Mouse (Mus musculus) cerebellum, postnatal 36 days (tissue): ENCODE measurements around the gene Irx3.
A peak's percentile ranks its signal among the peaks of the same experiment; 100 is the strongest.

Experiments
- DNase-seq, 2 experiments: peaks; one replicate each; pipeline ENCODE4 v3.0.0; 2021 to 2022; ENCODE audit warnings: mixed read lengths in 2 of 2

Gene Irx3

GRCm38 (mm10) chr8:91801839-91802238, at the start of gene Irx3:
TSS of gene Irx3 (minus strand) at chr8:91802067.
- DNase-seq = peak; percentile 66 to 73

GRCm38 (mm10) chr8:91851359-91851758, 49.5 kb upstream of the Irx3 start:
- no peak for DNase-seq

GRCm38 (mm10) chr8:91849984-91850383, 48.1 kb upstream of the Irx3 start:
- no peak for DNase-seq

- no peak for DNase-seq
Observed at GRCm38 (mm10) chr8:91849529-91849928, 47.7 kb upstream of the Irx3 start.

DNA sequence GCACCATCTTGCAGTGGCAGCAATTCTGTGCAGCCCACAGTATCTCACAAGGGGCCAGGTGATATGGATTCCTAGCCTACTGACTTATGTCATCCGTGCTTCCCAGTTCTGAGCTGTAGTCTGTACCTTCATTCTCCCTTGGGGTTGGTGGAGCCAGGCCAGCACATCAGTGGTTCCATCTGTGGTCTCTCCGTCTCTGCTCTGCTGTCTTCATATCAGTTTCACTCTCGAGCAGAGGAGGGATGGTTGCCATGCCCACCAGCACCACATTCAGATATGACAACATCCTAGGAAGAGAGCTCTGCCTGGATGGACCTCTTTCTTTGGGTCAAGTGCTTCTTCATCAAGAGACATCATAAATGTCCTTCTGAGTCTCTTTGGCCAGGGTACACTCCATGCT, 43.8 kb upstream of the Irx3 start:
- no peak for DNase-seq

- no peak for DNase-seq
Observed at GRCm38 (mm10) chr8:91837131-91837530, 35.3 kb upstream of the Irx3 start.

- DNase-seq = no peak
Observed at GRCm38 (mm10) chr8:91836685-91837084, 34.8 kb upstream of the Irx3 start.

- DNase-seq = no peak
Observed at GRCm38 (mm10) chr8:91827661-91828060, 25.8 kb upstream of the Irx3 start.

DNA sequence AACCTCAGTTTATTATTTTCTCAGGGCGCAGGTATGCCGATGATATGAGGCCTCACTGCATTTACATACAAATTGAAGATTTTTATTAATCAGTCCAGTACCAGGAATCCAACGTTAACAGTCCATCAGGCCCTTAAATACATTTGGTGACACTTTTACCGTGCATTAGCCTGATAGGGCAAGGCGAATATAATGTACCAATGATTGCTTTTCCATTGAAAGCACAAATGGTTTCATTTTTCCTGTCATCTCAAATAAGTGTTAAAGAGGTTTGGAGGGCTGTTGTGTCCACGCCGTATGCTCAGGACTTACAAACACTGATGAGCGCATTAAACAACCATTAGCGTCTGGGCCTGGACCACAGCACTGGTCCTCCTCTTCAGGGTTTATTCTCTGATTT, 25.3 kb upstream of the Irx3 start:
- no peak for DNase-seq

- no peak for DNase-seq
Observed at GRCm38 (mm10) chr8:91823357-91823756, 21.5 kb upstream of the Irx3 start.

- no peak for DNase-seq
Observed at GRCm38 (mm10) chr8:91822746-91823145, 20.9 kb upstream of the Irx3 start.

GRCm38 (mm10) chr8:91821976-91822375, 20.1 kb upstream of the Irx3 start:
- no peak for DNase-seq

- no peak for DNase-seq
Observed at GRCm38 (mm10) chr8:91819778-91820177, 17.9 kb upstream of the Irx3 start.

DNA sequence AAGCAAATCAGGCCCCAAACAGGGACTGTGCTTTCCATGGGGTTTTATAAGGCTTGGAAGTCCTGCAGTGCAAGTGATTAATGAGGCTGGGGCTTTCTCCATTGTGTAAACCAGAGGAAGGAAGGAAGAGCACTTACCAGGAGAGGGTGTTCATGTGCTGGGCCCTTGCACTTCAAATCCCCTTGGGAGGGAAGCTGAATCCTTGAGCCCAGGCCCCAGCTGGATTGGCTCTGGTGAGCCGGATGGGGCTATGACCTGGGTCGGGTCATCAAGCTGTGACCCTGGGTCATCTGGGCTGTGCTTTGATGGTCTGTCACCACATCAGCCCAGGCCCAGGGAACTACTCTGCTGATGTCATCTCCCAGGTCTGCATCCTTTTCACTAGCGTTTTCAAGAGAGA, 16.9 kb upstream of the Irx3 start:
- no peak for DNase-seq

- DNase-seq = no peak
Observed at GRCm38 (mm10) chr8:91814106-91814505, 12.2 kb upstream of the Irx3 start.

DNA sequence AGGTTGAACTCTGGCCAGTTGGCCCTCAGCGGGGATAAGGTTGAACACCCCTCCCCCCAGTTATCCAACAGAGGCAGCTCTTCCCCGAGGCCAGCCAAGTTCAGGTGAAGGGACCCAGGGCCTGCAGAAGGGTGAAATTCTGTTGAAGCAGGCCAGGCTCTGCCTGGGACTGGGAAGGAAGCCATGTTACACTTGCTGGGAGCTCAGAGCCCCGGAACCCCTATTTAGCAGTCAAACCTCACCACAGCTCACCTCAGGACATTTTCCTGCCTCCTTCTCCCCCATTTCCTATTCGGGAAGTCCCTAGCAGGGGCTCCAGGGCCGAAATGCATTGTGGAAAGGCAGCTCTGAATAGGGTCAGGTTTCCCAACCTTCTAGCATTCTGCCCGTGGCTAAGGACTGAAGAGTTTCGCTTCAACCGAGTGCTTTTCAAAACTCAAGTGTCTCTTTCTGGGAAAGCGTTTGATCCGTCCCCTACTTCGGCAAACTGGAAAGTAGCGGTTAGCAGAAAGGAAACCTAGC, 4.9 kb upstream of the Irx3 start:
- DNase-seq = no peak

GRCm38 (mm10) chr8:91806084-91806719, 4.3 kb upstream of the Irx3 start:
- no peak for DNase-seq

DNA sequence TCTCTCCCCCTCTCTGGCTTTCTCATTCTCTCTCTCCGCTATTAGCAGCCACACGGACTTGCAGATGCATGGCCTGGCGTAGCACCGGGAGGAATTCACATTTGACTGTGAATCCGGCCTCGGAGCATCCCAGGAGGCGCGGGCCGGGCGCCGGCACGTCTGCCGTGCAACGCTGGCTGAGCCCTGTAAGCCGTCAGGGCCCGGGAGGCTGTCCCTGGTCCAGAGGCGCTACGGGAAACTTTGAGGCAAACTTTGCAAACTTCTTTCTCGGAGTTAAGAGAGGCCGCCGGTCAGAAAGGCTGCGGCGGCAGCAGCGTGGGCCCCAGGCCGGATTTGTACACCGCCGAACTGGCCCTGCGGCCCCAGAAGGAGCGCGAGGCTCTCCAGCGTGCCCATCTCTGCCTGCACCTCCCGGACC, 3.4 kb upstream of the Irx3 start:
- DNase-seq = peak in 1 of 2 experiments; percentile 20

GRCm38 (mm10) chr8:91804403-91805253, 2.8 kb upstream of the Irx3 start:
- DNase-seq = no peak

GRCm38 (mm10) chr8:91803515-91804402, 1.9 kb upstream of the Irx3 start:
- DNase-seq = no peak

GRCm38 (mm10) chr8:91802401-91803322, 795 bp upstream of the Irx3 start:
- DNase-seq = no peak
